Mouse (Mus musculus): Measurements from ENCODE around the gene Gsg1. TPM values are rescaled to one million over a fixed set of nuclear protein-coding genes. Genes with fewer than 3 reads are reported as not detected.
A peak's percentile ranks its signal among the peaks of the same experiment; 100 is the strongest.

Gene Gsg1
- polyA plus RNA-seq, 1 experiment from 2014 or later: 0.58 TPM

DNA sequence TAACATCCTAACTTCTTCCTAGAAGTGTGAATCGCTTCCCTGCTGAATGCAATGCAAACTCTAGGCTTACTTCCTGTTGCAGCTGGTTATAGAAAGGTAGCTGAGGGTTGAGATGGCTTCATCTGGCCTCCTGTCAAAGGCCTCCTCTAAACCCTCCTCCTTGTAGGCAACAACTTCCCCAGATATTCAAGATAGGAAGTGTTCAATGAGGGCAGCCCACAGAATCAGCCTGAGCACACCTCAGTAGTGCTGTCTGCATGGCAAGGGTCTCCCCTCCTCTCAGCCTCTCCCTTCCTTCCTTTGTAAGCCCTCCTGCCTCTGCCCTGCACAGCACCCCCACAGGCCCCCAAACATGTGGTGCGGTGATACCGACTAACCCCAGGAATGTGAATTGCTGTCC, 18.4 kb downstream of the Gsg1 start:
- Histone ChIP-seq H3K27ac (no peak overlapping the region), H3K4me1 (replicated peaks) (peaks cover 13% of the 10 kb centered on the region), H3K36me3 (no peaks in the 10 kb centered on the region), H3K27me3 (no peaks in the 10 kb centered on the region), H3K4me2 (no peak overlapping the region), H3K4me3 (no peak overlapping the region), H3K9ac (no peak overlapping the region), H3K9me3 (replicated peaks) (no peaks in the 10 kb centered on the region)
- WGBS: 82% methylated on average over 3 of the region's 3 CpGs
- no peak for ATAC-seq (replicated peaks; ENCODE audit: insufficient number of reproducible peaks, insufficient read depth, low FRiP score, low read depth)

DNA sequence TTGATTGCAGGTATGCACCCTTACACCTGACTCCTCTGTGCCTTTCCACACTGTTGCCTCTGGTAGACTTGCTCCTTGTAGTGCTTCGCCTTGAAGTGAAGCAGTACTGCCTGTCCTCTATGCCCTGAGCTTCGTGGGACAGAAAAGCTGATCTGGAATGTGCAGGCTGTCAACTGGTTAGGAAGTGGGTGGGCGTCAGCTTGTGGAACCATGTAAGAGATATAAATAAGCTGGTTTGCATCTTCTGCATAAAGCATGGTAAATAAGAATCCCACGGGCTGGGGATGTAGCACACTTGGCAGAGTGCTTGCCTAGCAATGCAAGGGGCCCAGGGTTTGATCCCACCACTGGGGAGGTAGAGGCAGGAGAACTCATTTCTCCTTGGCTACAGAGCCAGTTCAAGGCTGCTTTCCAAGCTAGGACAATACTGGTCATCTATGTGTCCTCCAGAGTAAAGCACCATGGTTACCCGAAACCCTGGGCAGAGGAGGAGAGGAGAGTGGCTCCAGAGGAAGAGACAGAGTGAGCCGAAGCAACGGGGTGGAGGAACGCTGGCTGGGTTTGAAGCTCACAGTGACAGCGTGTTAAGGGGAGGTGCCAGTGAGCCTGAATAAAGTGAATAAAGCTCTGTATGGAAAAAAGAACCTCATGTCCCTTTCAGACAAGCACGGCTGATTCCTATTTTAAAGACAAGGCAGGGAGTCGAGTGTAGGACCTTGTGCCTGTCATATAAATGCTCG, 21.5 kb downstream of the Gsg1 start:
- H3K4me3 ChIP-seq: no peak overlapping the region
- ATAC-seq (replicated peaks; ENCODE audit: insufficient number of reproducible peaks, insufficient read depth, low FRiP score, low read depth): no peak
- no peaks in the 10 kb centered on the region for H3K36me3 ChIP-seq
- H3K4me2 ChIP-seq: no peak overlapping the region
- H3K9me3 ChIP-seq (replicated peaks): no peaks in the 10 kb centered on the region
- H3K4me1 ChIP-seq (replicated peaks): peaks cover 10% of the 10 kb centered on the region
- H3K9ac ChIP-seq: no peak overlapping the region
- no peak overlapping the region for H3K27ac ChIP-seq
- H3K27me3 ChIP-seq: no peaks in the 10 kb centered on the region
- 68% methylated on average over 12 of the region's 12 CpGs for WGBS

DNA sequence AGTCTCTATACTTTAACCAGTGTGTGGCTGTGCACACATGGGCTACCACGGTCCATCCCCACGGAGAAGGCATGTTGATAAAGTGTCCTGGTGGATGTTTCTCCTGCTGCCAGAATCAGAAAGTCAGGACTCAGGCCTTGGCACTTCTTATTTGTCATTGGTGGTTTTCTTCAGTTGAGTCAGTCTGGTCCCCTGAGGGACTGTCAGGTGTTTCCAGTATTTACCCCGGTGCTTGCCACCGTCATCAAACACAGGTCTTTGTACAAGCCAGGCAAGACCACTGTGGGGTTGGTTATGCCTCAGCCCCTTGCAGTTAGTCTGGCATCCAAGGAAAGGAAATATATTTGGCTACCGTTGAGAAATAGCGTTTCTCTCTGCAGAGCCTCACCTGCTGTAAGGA, 23.6 kb downstream of the Gsg1 start:
- 88% methylated on average over 6 of the region's 6 CpGs for WGBS

DNA sequence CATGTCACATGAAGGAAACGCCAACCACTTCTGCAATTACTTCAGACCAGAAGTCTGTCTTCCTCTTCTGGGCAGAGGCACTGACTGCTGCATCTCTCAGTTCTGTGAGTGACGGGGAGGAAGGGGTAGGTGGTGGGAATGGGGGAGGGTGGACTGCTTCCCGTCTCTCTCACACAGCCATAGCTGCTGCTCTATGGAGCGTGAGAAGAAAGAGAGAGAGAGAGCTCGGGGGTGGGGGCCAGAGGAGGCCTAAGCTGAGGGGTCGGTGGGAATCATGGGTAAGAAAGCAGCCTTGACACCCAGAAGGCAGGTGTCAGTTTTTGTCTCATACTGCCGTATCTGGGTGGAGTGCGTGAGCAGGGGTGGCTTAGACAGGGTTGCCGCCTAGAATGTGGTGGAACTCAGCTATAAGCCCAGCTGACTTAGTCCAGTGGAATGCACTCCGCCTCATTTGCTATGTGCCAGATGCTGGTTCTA, 25.6 kb downstream of the Gsg1 start:
- peak; percentile 30; the same call in 1 of the 2 replicates for ATAC-seq (replicated peaks; ENCODE audit: insufficient number of reproducible peaks, insufficient read depth, low FRiP score, low read depth)
- Histone ChIP-seq H3K36me3 (0 out of 2 replicates have a peak, but pooled peaks cover 3% of the 10 kb centered on the region), H3K9me3 (replicated peaks) (no peaks in the 10 kb centered on the region), H3K27me3 (no peaks in the 10 kb centered on the region), H3K4me3 (no peak overlapping the region), H3K27ac (no peak overlapping the region), H3K4me2 (no peak overlapping the region), H3K4me1 (replicated peaks) (peaks cover 2% of the 10 kb centered on the region; the same call in 1 of the 2 replicates), H3K9ac (no peak overlapping the region)
- 51% methylated on average over 10 of the region's 10 CpGs for WGBS

More for the DNA sequence above, 23.6 kb downstream of the Gsg1 start:
- 0 out of 2 replicates have a peak, but pooled peaks cover 3% of the 10 kb centered on the region for H3K36me3 ChIP-seq
- H3K4me1 ChIP-seq (replicated peaks): no peaks in the 10 kb centered on the region
- no peaks in the 10 kb centered on the region for H3K27me3 ChIP-seq
- no peak overlapping the region for H3K4me2 ChIP-seq
- no peak overlapping the region for H3K9ac ChIP-seq
- H3K9me3 ChIP-seq (replicated peaks): no peaks in the 10 kb centered on the region
- ATAC-seq (replicated peaks; ENCODE audit: insufficient number of reproducible peaks, insufficient read depth, low FRiP score, low read depth): no peak
- H3K27ac ChIP-seq: no peak overlapping the region
- H3K4me3 ChIP-seq: no peak overlapping the region

DNA sequence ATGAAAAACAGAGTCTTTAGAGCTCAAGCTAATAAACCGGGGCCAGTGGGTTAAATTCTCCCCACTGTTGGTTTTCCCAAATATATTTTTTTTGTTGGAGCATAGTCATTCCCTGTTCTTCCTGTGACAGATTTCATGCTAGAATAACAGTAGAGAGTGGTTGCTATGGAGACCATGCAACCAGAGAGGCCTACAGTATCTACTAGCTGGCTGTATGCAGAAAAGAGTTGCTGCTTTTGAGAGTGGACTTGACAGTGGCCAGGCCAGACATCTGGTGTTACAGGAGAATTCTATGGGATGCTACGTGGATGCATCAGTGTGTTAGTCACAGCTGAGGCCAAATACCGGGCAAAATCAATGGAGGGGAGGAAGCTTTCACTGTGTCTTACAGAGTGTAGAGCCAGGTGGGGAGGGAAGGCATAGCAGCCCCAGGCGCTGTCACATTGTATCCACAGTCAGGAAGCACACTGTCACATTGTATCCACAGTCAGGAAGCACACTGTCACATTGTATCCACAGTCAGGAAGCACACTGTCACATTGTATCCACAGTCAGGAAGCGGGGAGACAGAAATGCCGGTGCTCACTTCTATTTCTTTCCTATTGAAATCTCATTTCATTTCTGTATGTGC, 30.2 kb downstream of the Gsg1 start:
- no peak overlapping the region for H3K9ac ChIP-seq
- H3K4me2 ChIP-seq: no peak overlapping the region
- no peak overlapping the region for H3K4me3 ChIP-seq
- H3K36me3 ChIP-seq: 0 out of 2 replicates have a peak, but pooled peaks cover 3% of the 10 kb centered on the region
- no peaks in the 10 kb centered on the region for H3K9me3 ChIP-seq (replicated peaks)
- 66% methylated on average over 6 of the region's 6 CpGs for WGBS
- H3K4me1 ChIP-seq (replicated peaks): peaks cover 2% of the 10 kb centered on the region; the same call in 1 of the 2 replicates
- no peak for ATAC-seq (replicated peaks; ENCODE audit: insufficient number of reproducible peaks, insufficient read depth, low FRiP score, low read depth)
- H3K27ac ChIP-seq: no peak overlapping the region
- H3K27me3 ChIP-seq: no peaks in the 10 kb centered on the region

DNA sequence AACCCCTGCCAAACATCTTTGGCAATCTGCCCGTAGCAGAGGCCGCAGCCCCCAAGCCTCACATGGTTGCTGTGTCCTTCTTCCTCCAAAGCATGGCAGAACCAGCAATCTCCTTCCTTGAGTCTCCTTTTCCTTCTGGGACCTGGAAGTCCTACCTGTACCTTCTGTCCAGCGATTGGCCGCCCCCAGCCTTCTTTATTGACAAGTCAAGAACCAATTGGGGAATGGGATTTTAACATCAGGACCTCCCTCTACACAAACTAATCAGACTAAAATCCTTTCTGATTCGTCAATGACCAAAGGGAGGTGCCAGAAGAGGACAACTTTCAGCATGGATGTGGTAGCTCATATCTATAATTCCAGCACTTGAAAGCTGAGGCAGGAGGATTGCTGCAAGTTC, 34.2 kb downstream of the Gsg1 start:
- Histone ChIP-seq H3K36me3 (no peaks in the 10 kb centered on the region), H3K9me3 (replicated peaks) (no peaks in the 10 kb centered on the region), H3K27me3 (peaks cover 15% of the 10 kb centered on the region; the same call in 1 of the 2 replicates), H3K27ac (no peak overlapping the region), H3K9ac (no peak overlapping the region), H3K4me2 (no peak overlapping the region), H3K4me3 (no peak overlapping the region), H3K4me1 (replicated peaks) (peaks cover 2% of the 10 kb centered on the region; the same call in 1 of the 2 replicates)
- no peak for ATAC-seq (replicated peaks; ENCODE audit: insufficient number of reproducible peaks, insufficient read depth, low FRiP score, low read depth)
- 77% methylated on average over 5 of the region's 5 CpGs for WGBS

DNA sequence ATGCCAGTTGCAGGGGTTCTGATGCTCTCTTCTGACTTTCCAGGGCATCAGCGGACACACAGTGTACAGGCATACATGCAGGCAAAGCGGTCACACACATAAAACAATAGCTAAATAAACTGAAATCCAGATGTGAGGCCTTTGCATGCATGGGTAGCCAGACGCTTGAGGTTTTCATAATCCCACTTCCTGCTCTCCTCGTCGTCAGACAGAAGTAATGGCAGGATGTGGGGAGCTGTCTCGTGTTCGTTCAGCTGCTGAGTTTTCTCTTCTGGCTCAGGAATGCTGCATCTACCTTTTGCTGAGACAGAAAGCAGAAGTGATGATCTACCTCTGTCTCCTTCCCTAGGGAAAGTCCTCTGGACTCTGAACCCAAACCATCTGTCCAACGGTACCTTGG, 35.8 kb downstream of the Gsg1 start:
- H3K27me3 ChIP-seq: peaks cover 15% of the 10 kb centered on the region; the same call in 1 of the 2 replicates
- no peak for ATAC-seq (replicated peaks; ENCODE audit: insufficient number of reproducible peaks, insufficient read depth, low FRiP score, low read depth)
- H3K9me3 ChIP-seq (replicated peaks): no peaks in the 10 kb centered on the region
- WGBS: 57% methylated on average over 8 of the region's 8 CpGs
- H3K4me1 ChIP-seq (replicated peaks): no peaks in the 10 kb centered on the region
- H3K4me3 ChIP-seq: no peak overlapping the region
- H3K27ac ChIP-seq: no peak overlapping the region
- H3K4me2 ChIP-seq: no peak overlapping the region
- H3K9ac ChIP-seq: no peak overlapping the region
- H3K36me3 ChIP-seq: no peaks in the 10 kb centered on the region

DNA sequence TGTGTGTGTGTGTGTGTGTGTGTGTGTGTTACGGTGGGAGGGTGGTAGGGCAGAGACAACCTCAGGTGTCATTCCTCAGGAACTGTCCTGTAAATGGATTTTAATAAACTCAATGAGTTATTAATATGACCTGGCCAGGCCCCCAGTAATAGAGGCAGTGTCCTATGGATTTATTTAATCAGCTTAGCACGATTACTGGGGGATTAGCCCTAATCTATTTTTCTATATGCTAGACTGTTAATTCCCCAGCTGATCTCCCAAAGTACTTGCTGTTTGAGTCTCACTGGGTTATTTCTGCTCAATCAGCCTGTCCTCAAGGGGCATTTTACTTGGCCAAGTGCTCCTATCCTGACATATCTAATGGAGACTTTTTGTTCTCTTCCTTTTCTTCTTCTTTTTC, 41.5 kb downstream of the Gsg1 start:
- Histone ChIP-seq H3K4me1 (replicated peaks) (no peaks in the 10 kb centered on the region), H3K9me3 (replicated peaks) (no peaks in the 10 kb centered on the region), H3K27ac (no peak overlapping the region), H3K4me3 (no peak overlapping the region), H3K27me3 (peaks cover 4% of the 10 kb centered on the region; the same call in 1 of the 2 replicates), H3K9ac (no peak overlapping the region), H3K4me2 (no peak overlapping the region), H3K36me3 (no peaks in the 10 kb centered on the region)
- no peak for ATAC-seq (replicated peaks; ENCODE audit: insufficient number of reproducible peaks, insufficient read depth, low FRiP score, low read depth)
- 52% methylated on average over 1 of the region's 2 CpGs for WGBS

DNA sequence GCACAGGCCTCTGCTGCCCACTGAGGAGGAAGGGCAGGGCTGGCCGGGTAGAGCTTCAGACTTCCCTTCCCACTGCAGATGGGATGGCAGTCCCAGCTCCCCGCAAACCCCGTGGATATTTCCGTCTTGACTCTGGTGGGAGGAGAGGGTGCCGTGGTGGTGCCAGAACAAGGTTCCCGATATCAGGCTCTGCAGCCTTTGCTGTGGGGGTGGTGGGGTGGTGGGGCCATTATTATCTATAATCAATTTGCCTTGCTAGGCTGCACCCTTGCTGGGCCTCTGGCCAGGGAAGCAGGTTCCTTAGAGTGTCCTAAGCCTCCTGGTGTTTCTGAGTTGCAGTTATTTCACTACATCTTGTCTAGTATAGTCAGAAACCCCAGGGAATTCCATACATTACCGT, 43.0 kb downstream of the Gsg1 start:
- H3K36me3 ChIP-seq: no peaks in the 10 kb centered on the region
- H3K9me3 ChIP-seq (replicated peaks): no peaks in the 10 kb centered on the region
- ATAC-seq (replicated peaks; ENCODE audit: insufficient number of reproducible peaks, insufficient read depth, low FRiP score, low read depth): no peak
- H3K4me1 ChIP-seq (replicated peaks): no peaks in the 10 kb centered on the region
- H3K27me3 ChIP-seq: peaks cover 4% of the 10 kb centered on the region; the same call in 1 of the 2 replicates
- no peak overlapping the region for H3K9ac ChIP-seq
- H3K27ac ChIP-seq: no peak overlapping the region
- H3K4me3 ChIP-seq: no peak overlapping the region
- WGBS: 63% methylated on average over 7 of the region's 7 CpGs
- no peak overlapping the region for H3K4me2 ChIP-seq

DNA sequence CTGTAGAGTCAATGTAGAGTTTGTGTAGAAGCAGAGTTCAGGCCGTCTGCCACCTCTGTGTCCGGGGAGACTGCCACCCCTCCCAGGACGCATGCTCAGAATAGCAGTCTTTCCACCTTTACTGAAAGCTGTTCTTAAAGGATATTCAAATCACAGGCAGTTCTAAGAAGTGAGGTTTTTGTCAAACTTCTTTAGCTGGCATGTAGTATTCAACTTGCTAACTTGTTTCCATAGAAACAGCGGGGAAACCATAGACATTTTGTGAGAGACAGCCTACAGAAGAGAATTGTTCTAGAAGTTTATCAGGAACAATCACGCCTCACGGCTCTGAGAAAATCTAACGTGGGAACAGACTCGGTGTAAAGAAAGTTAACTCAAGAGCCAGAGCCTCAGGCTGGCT, 47.2 kb downstream of the Gsg1 start:
- 72% methylated on average over 8 of the region's 8 CpGs for WGBS
- Histone ChIP-seq H3K4me1 (replicated peaks) (no peaks in the 10 kb centered on the region), H3K4me3 (no peak overlapping the region), H3K27ac (no peak overlapping the region), H3K27me3 (no peaks in the 10 kb centered on the region), H3K4me2 (no peak overlapping the region), H3K9ac (no peak overlapping the region), H3K36me3 (no peaks in the 10 kb centered on the region), H3K9me3 (replicated peaks) (no peaks in the 10 kb centered on the region)
- ATAC-seq (replicated peaks; ENCODE audit: insufficient number of reproducible peaks, insufficient read depth, low FRiP score, low read depth): no peak

DNA sequence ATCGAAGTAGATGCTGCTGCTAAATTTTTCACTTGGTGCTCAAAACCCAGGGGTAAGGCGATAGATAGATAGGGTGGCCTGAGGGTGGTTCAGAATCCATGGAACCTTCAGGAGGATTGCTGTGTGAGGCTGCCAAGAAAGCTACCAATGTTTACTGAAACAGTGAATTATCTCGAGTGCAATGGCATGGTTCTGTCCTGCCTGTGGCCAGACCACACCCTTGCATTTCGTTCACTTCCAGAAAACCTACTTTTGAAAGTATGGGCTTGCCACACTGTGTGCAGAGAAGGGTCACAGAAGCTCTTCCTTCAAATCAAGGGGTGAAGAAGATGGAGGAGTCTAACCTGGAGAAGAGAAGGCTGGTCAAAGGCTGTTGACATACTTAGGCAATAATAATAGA, 48.3 kb downstream of the Gsg1 start:
- no peaks in the 10 kb centered on the region for H3K36me3 ChIP-seq
- no peaks in the 10 kb centered on the region for H3K4me1 ChIP-seq (replicated peaks)
- no peak for ATAC-seq (replicated peaks; ENCODE audit: insufficient number of reproducible peaks, insufficient read depth, low FRiP score, low read depth)
- no peak overlapping the region for H3K9ac ChIP-seq
- WGBS: 81% methylated on average over 4 of the region's 4 CpGs
- H3K9me3 ChIP-seq (replicated peaks): no peaks in the 10 kb centered on the region
- no peaks in the 10 kb centered on the region for H3K27me3 ChIP-seq
- no peak overlapping the region for H3K4me3 ChIP-seq
- H3K4me2 ChIP-seq: no peak overlapping the region
- no peak overlapping the region for H3K27ac ChIP-seq

Measured in heart, embryonic 15.5 days (tissue).